Mouse (Mus musculus) forebrain, postnatal 0 days (tissue): ENCODE results near the gene Ttc5. TPM values are rescaled to one million over a fixed set of nuclear protein-coding genes. Genes with fewer than 3 reads are reported as not detected.

Experiments
- ATAC-seq: fragments of 200-750 bp; cut with Nextera tagmentation; 2 replicates; pipeline ENCODE4 v1.8.0; 2017; ENCODE audit warnings: mild to moderate bottlenecking, moderate library complexity
- DNase-seq: peaks from one replicate; pipeline ENCODE4 v3.0.0-alpha.2; 2015
- H3K27ac ChIP-seq: fragments of 300-500 bp; sonication (generic); 2 replicates; pipeline ENCODE4 v1.5.1; 2014; ENCODE audit warnings: low read depth, mild to moderate bottlenecking, antibody characterized with exemption, low read length, moderate library complexity, mixed read lengths
- H3K27me3 ChIP-seq: fragments of 300-500 bp; sonication (generic); 2 replicates; pipeline ENCODE4 v1.6.1; 2014; ENCODE audit warnings: mild to moderate bottlenecking, low read length, mixed read lengths; ENCODE audit not compliant: insufficient read depth
- H3K36me3 ChIP-seq: fragments of 300-500 bp; sonication (generic); 2 replicates; pipeline ENCODE4 v1.6.1; 2014; ENCODE audit warnings: mild to moderate bottlenecking, moderate library complexity; ENCODE audit not compliant: insufficient read depth
- H3K4me1 ChIP-seq: fragments of 300-500 bp; sonication (generic); 2 replicates; pipeline ENCODE4 v1.6.1; 2014; ENCODE audit warnings: antibody characterized with exemption; ENCODE audit not compliant: insufficient read depth
- H3K4me2 ChIP-seq: fragments of 300-500 bp; sonication (generic); 2 replicates; pipeline ENCODE4 v1.6.1; 2014; ENCODE audit warnings: low read depth, mild to moderate bottlenecking, moderate library complexity
- H3K4me3 ChIP-seq: fragments of 300-500 bp; sonication (generic); 2 replicates; pipeline ENCODE4 v1.5.1; 2014; ENCODE audit warnings: low read depth, low read length, mixed read lengths
- H3K9ac ChIP-seq: fragments of 300-500 bp; sonication (generic); 2 replicates; pipeline ENCODE4 v1.6.1; 2014; ENCODE audit warnings: mild to moderate bottlenecking
- H3K9me3 ChIP-seq: fragments of 300-500 bp; sonication (generic); 2 replicates; pipeline ENCODE4 v1.6.1; 2016; ENCODE audit warnings: low read length
- CTCF ChIP-seq: sonication (generic); IDR thresholded peaks from 2 replicates; pipeline ENCODE4 v1.5.1; 2016; ENCODE audit warnings: antibody characterized with exemption, control low read depth, low read depth
- WGBS: fragments of 180-500 bp; shearing (Covaris S2); extraction: QIAGEN DNeasy Blood & Tissue Kit; methylation state at CpG from one replicate; pipeline ENCODE4 v1.1.7; 2014; 5-methylcytosine and 5-hydroxymethylcytosine counted together
- polyA plus RNA-seq: library from polyadenylated mRNA; unstranded; fragments of >200 nt; fragmentation: Nextera tagmentation; extraction: Ambion mirVana; gene quantifications from 2 replicates; pipeline ENCODE4 v1.2.1, GENCODE M21; 2015
- total RNA-seq: library from RNA; depleted of rRNA; stranded (reverse); fragments of >200 nt; gene quantifications from 2 replicates; pipeline ENCODE4 v1.2.3, GENCODE M21; 2014

Ttc5 gene
- total and polyA plus RNA-seq, 2 experiments from 2014 or later, result 100 to 114 TPM

GRCm38 (mm10) chr14:50799502-50800259 is 14.4 kb upstream of the Ttc5 start:
- peak; percentile 66 for TF ChIP-seq CTCF
- no peak overlapping the region for H3K4me2 ChIP-seq
- no peaks in the 10 kb centered on the region for H3K4me1 ChIP-seq
- WGBS, result 3% methylated on average over 3 of the region's 3 CpGs
- DNase-seq (peak; percentile 79), ATAC-seq (peak; percentile 53)
- H3K9me3 ChIP-seq, result no peaks in the 10 kb centered on the region
- no peak overlapping the region for H3K9ac ChIP-seq
- H3K27me3 ChIP-seq, result no peaks in the 10 kb centered on the region
- no peaks in the 10 kb centered on the region for H3K36me3 ChIP-seq
- no peak overlapping the region for H3K27ac ChIP-seq
- no peak overlapping the region for H3K4me3 ChIP-seq

GRCm38 (mm10) chr14:50798512-50798911 is 13.2 kb upstream of the Ttc5 start:
- Histone ChIP-seq H3K9ac (no peak overlapping the region), H3K36me3 (no peaks in the 10 kb centered on the region), H3K4me1 (no peaks in the 10 kb centered on the region), H3K27ac (no peak overlapping the region), H3K27me3 (no peaks in the 10 kb centered on the region), H3K4me2 (no peak overlapping the region), H3K4me3 (no peak overlapping the region), H3K9me3 (no peaks in the 10 kb centered on the region)
- WGBS, result 69% methylated on average over 2 of the region's 2 CpGs
- ATAC-seq (no peak), DNase-seq (peak; percentile 20)
- peak; percentile 56 for TF ChIP-seq CTCF

GRCm38 (mm10) chr14:50796464-50796863 is 11.1 kb upstream of the Ttc5 start:
- Histone ChIP-seq H3K27me3 (no peaks in the 10 kb centered on the region), H3K4me3 (no peak overlapping the region), H3K9ac (no peak overlapping the region), H3K36me3 (no peaks in the 10 kb centered on the region), H3K4me2 (no peak overlapping the region), H3K9me3 (no peaks in the 10 kb centered on the region), H3K27ac (no peak overlapping the region), H3K4me1 (no peaks in the 10 kb centered on the region)
- DNase-seq (no peak), ATAC-seq (no peak)
- TF ChIP-seq CTCF, result no peak
- WGBS, result 83% methylated on average over 1 of the region's 1 CpGs

GRCm38 (mm10) chr14:50795965-50796364 is 10.6 kb upstream of the Ttc5 start:
- Histone ChIP-seq H3K4me1 (no peaks in the 10 kb centered on the region), H3K4me2 (no peak overlapping the region), H3K9ac (no peak overlapping the region), H3K9me3 (no peaks in the 10 kb centered on the region), H3K27ac (no peak overlapping the region), H3K36me3 (no peaks in the 10 kb centered on the region), H3K4me3 (no peak overlapping the region), H3K27me3 (no peaks in the 10 kb centered on the region)
- DNase-seq (no peak), ATAC-seq (no peak)
- 88% methylated on average over 4 of the region's 4 CpGs for WGBS
- TF ChIP-seq CTCF, result no peak

GRCm38 (mm10) chr14:50795261-50795935 is 10.1 kb upstream of the Ttc5 start:
- 94% methylated on average over 24 of the region's 24 CpGs for WGBS
- H3K4me3 ChIP-seq, result no peak overlapping the region
- H3K9ac ChIP-seq, result no peak overlapping the region
- H3K27ac ChIP-seq, result no peak overlapping the region
- no peak overlapping the region for H3K4me2 ChIP-seq
- H3K36me3 ChIP-seq, result no peaks in the 10 kb centered on the region
- no peak for ATAC-seq
- TF ChIP-seq CTCF, result no peak
- no peaks in the 10 kb centered on the region for H3K4me1 ChIP-seq
- DNase-seq, result no peak
- no peaks in the 10 kb centered on the region for H3K9me3 ChIP-seq
- H3K27me3 ChIP-seq, result no peaks in the 10 kb centered on the region

GRCm38 (mm10) chr14:50788157-50788556 is 2.8 kb upstream of the Ttc5 start:
- TF ChIP-seq CTCF, result peak; percentile 52

More at GRCm38 (mm10) chr14:50788157-50788556, 2.8 kb upstream of the Ttc5 start:
- Histone ChIP-seq H3K4me3 (no peak overlapping the region), H3K9ac (no peak overlapping the region), H3K27ac (no peak overlapping the region), H3K27me3 (no peaks in the 10 kb centered on the region), H3K9me3 (no peaks in the 10 kb centered on the region), H3K4me1 (no peaks in the 10 kb centered on the region), H3K4me2 (no peak overlapping the region), H3K36me3 (no peaks in the 10 kb centered on the region)
- 11% methylated on average over 2 of the region's 2 CpGs for WGBS
- ATAC-seq (no peak), DNase-seq (no peak)
